Mouse (Mus musculus) stomach, postnatal 0 days (tissue): Measurements from ENCODE around the gene Grasp. TPM values are rescaled to one million over a fixed set of nuclear protein-coding genes. Genes with fewer than 3 reads are reported as not detected.

ENCODE experiments used
- ATAC-seq: fragments of 200-750 bp; cut with Nextera tagmentation; 2 replicates; pipeline ENCODE4 v1.8.0; 2017; ENCODE audit not compliant: low FRiP score, low TSS enrichment
- DNase-seq: peaks from one replicate; pipeline ENCODE4 v3.0.0-alpha.2; 2016; ENCODE audit warnings: low spot score
- H3K27ac ChIP-seq: fragments of 300-500 bp; sonication (generic); replicated peaks from 2 replicates; pipeline ENCODE4 v1.5.1; 2014; ENCODE audit warnings: mild to moderate bottlenecking, control low read depth
- H3K27me3 ChIP-seq: fragments of 300-500 bp; sonication (generic); 2 replicates; pipeline ENCODE4 v1.6.1; 2014; ENCODE audit warnings: low read length; ENCODE audit not compliant: control insufficient read depth, insufficient read depth
- H3K36me3 ChIP-seq: fragments of 300-500 bp; sonication (generic); 2 replicates; pipeline ENCODE4 v1.6.1; 2014; ENCODE audit warnings: low read length, mixed read lengths; ENCODE audit not compliant: control insufficient read depth, insufficient read depth
- H3K4me1 ChIP-seq: fragments of 300-500 bp; sonication (generic); replicated peaks from 2 replicates; pipeline ENCODE4 v1.6.1; 2014; ENCODE audit warnings: antibody characterized with exemption; ENCODE audit not compliant: control insufficient read depth, insufficient read depth
- H3K4me2 ChIP-seq: fragments of 300-500 bp; sonication (generic); replicated peaks from 2 replicates; pipeline ENCODE4 v1.6.1; 2014; ENCODE audit warnings: low read depth, mild to moderate bottlenecking, control low read depth, moderate library complexity
- H3K4me3 ChIP-seq: fragments of 300-500 bp; sonication (generic); 2 replicates; pipeline ENCODE4 v1.5.1; 2014; ENCODE audit warnings: low read depth, low read length, control low read depth
- H3K9ac ChIP-seq: fragments of 300-500 bp; sonication (generic); 2 replicates; pipeline ENCODE4 v1.6.1; 2014; ENCODE audit warnings: mild to moderate bottlenecking, low read length, control low read depth, mixed read lengths
- H3K9me3 ChIP-seq: fragments of 300-500 bp; sonication (generic); 2 replicates; pipeline ENCODE4 v1.6.1; 2016; ENCODE audit warnings: low read length; ENCODE audit not compliant: control insufficient read depth
- CTCF ChIP-seq: IDR thresholded peaks from 2 replicates; pipeline ENCODE4 v1.5.1; 2016; ENCODE audit warnings: antibody characterized with exemption, low read depth, mild to moderate bottlenecking, moderate library complexity
- EP300 ChIP-seq: optimal IDR thresholded peaks from 2 replicates; pipeline ENCODE3; 2016; ENCODE audit warnings: antibody characterized with exemption
- WGBS: fragments of 180-500 bp; shearing (Covaris S2); extraction: QIAGEN DNeasy Blood & Tissue Kit; methylation state at CpG from one replicate; pipeline ENCODE4 v1.1.7; 2014; 5-methylcytosine and 5-hydroxymethylcytosine counted together
- polyA plus RNA-seq: library from polyadenylated mRNA; unstranded; fragments of >200 nt; fragmentation: Nextera tagmentation; extraction: Ambion mirVana; gene quantifications from 2 replicates; pipeline ENCODE4 v1.2.1, GENCODE M21; 2015

Grasp gene
- polyA plus RNA-seq, 1 experiment from 2014 or later, result 2.0 TPM

DNA sequence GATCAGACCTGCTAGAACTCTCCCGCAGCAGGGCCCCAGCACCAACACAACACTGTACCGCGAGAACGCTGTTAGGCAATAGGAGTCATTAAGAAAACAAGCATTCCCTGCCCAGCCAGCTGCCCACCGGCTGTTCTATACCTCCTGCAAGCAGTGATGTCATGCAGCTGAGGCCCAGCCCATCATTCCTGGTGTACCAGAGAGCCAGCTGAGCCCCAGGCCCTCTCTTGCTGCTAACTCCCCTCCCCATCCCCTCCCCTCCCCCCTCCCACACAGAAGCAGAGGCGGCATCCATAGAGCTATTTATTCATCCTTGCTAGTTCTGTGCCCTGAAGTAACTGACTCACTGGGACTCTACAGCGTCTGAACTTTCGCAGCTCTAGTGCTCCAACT, 3.1 kb upstream of the Grasp start:
- H3K36me3 ChIP-seq, result no peaks in the 10 kb centered on the region
- no peak overlapping the region for H3K4me2 ChIP-seq
- TF ChIP-seq EP300 (no peak), CTCF (no peak)
- H3K9me3 ChIP-seq, result no peaks in the 10 kb centered on the region
- WGBS, result 10% methylated on average over 8 of the region's 8 CpGs
- no peak overlapping the region for H3K9ac ChIP-seq
- H3K4me3 ChIP-seq, result no peak overlapping the region
- peaks cover 11% of the 10 kb centered on the region; the same call in 1 of the 2 replicates for H3K4me1 ChIP-seq
- no peaks in the 10 kb centered on the region for H3K27me3 ChIP-seq
- H3K27ac ChIP-seq, result peak overlapping the region; percentile 71
- ATAC-seq (peak; percentile 48), DNase-seq (peak; percentile 59)

- no peak overlapping the region for H3K9ac ChIP-seq
- ATAC-seq, result peak; percentile 73
- WGBS, result 5% methylated on average over 14 of the region's 14 CpGs
These were observed 2.5 kb upstream of the Grasp start for GRCm38 (mm10) chr15:101221298-101222104.

GRCm38 (mm10) chr15:101222897-101223482, 998 bp upstream of the Grasp start:
- peak; percentile 14 for DNase-seq
- Histone ChIP-seq H3K4me2 (no peak overlapping the region; the same call in 1 of the 2 replicates), H3K27ac (no peak overlapping the region), H3K9ac (no peak overlapping the region), H3K4me3 (no peak overlapping the region), H3K4me1 (peaks cover 11% of the 10 kb centered on the region; the same call in 1 of the 2 replicates), H3K27me3 (no peaks in the 10 kb centered on the region), H3K36me3 (no peaks in the 10 kb centered on the region), H3K9me3 (no peaks in the 10 kb centered on the region)
- ATAC-seq, result no peak
- WGBS, result 58% methylated on average over 13 of the region's 13 CpGs
- TF ChIP-seq EP300, result no peak
- TF ChIP-seq CTCF, result no peak

More at GRCm38 (mm10) chr15:101221298-101222104, 2.5 kb upstream of the Grasp start:
- peak; percentile 91 for DNase-seq
- no peaks in the 10 kb centered on the region for H3K9me3 ChIP-seq
- peak overlapping the region; percentile 19 for H3K27ac ChIP-seq
- peak overlapping the region; percentile 24 for H3K4me3 ChIP-seq
- no peak for TF ChIP-seq EP300
- TF ChIP-seq CTCF, result peak; percentile 96
- no peaks in the 10 kb centered on the region for H3K36me3 ChIP-seq
- peak overlapping the region; percentile 52 for H3K4me2 ChIP-seq
- H3K4me1 ChIP-seq, result peaks cover 11% of the 10 kb centered on the region; the same call in 1 of the 2 replicates
- H3K27me3 ChIP-seq, result no peaks in the 10 kb centered on the region

- H3K4me1 ChIP-seq, result peaks cover 11% of the 10 kb centered on the region; the same call in 1 of the 2 replicates
- WGBS, result 19% methylated on average over 5 of the region's 5 CpGs
- peak; percentile 12 for DNase-seq
- H3K9ac ChIP-seq, result peak overlapping the region; percentile 77
- TF ChIP-seq EP300 (no peak), CTCF (no peak)
- H3K36me3 ChIP-seq, result no peaks in the 10 kb centered on the region
- no peak for ATAC-seq
- H3K9me3 ChIP-seq, result no peaks in the 10 kb centered on the region
- H3K27me3 ChIP-seq, result no peaks in the 10 kb centered on the region
- H3K27ac ChIP-seq, result 0 out of 2 replicates have a peak overlapping the region, but pooled peaks have one; percentile 8
- H3K4me3 ChIP-seq, result peak overlapping the region; percentile 71
- peak overlapping the region; percentile 94 for H3K4me2 ChIP-seq
These were observed 392 bp upstream of the Grasp start for GRCm38 (mm10) chr15:101223596-101223995.

GRCm38 (mm10) chr15:101224977-101225376, 989 bp downstream of the Grasp start:
- Histone ChIP-seq H3K9ac (peak overlapping the region; percentile 77), H3K9me3 (no peaks in the 10 kb centered on the region), H3K36me3 (no peaks in the 10 kb centered on the region; the same call in 1 of the 2 replicates), H3K4me2 (peak overlapping the region; percentile 94), H3K27ac (peak overlapping the region; percentile 86), H3K27me3 (no peaks in the 10 kb centered on the region), H3K4me3 (peak overlapping the region; percentile 71), H3K4me1 (peaks cover 11% of the 10 kb centered on the region; the same call in 1 of the 2 replicates)
- no peak for TF ChIP-seq CTCF
- TF ChIP-seq EP300, result no peak
- 9% methylated on average over 14 of the region's 14 CpGs for WGBS
- ATAC-seq (no peak), DNase-seq (no peak)
